8 mouse cellular contexts compared by ENCODE assay signal in genomic region chr9:54585839-54586198, GRCm38 (mm10). TPM values are rescaled to one million over a fixed set of nuclear protein-coding genes. Genes with fewer than 3 reads are reported as not detected.
A peak's percentile ranks its signal among the peaks of the same experiment; 100 is the strongest.
DNase-seq lines count a peak whose midpoint lies in the region; ATAC-seq and TF ChIP-seq lines count a peak whose summit lies in the region.

No protein-coding gene starts in this region.

- no peak for TF ChIP-seq CTCF in bone marrow macrophage, adult 2 months (IDR thresholded peaks at IDR 0.05; ENCODE audit: low read depth, low read length)

- no peak for ATAC-seq in heart, embryonic 14.5 days (ENCODE audit: insufficient number of reproducible peaks, insufficient read depth, low FRiP score, low read depth)
- ATAC-seq in hindbrain, embryonic 15.5 days (ENCODE audit: low FRiP score, low read depth): peak; percentile 62
- peak; percentile 57 for ATAC-seq in midbrain, embryonic 13.5 days

- no peak overlapping the region for H3K27ac ChIP-seq in heart, embryonic 14.5 days (replicated peaks in 1 of 2; ENCODE audit: control insufficient read depth in 1 of 2, insufficient read depth in 1 of 2, low read depth in 2 of 2, low read length in 2 of 2)
- no peak overlapping the region for H3K27ac ChIP-seq in bone marrow macrophage, adult 2 months (ENCODE audit: insufficient read depth, low read depth, low read length)
- H3K27ac ChIP-seq in hindbrain, embryonic 15.5 days (replicated peaks): peak overlapping the region; percentile 65
- no peak overlapping the region for H3K27ac ChIP-seq in midbrain, embryonic 13.5 days

- intact Hi-C loops in heart, postnatal 25 days (cut with DNase I): loop anchor here (5.0 kb wide), 1 partner anchor 84 kb away; the partner anchor contains the start of gene Dmxl2

- 32% methylated on average over 5 of the region's 5 CpGs for WGBS in heart, embryonic 14.5 days
- 34% methylated on average over 5 of the region's 5 CpGs for WGBS in hindbrain, embryonic 15.5 days
- WGBS in midbrain, embryonic 13.5 days: 36% methylated on average over 5 of the region's 5 CpGs

- no peak for DNase-seq in heart, postnatal 25 days (ENCODE audit: low spot score)
- DNase-seq in gastrocnemius, adult 18-20 months (ENCODE audit: low spot score): no peak
- DNase-seq in cerebellum, adult 18-20 months: no peak
- no peak for DNase-seq in retina, embryonic 14.5 days (ENCODE audit: low spot score)

- no peak for TF ChIP-seq POLR2A in bone marrow macrophage, adult 2 months (IDR thresholded peaks at IDR 0.05; ENCODE audit: borderline replicate concordance, low read depth, low read length)

- peaks cover 0 to 15% of the 10 kb centered on the region in 2 experiments; a peak in 2 of 4 replicates for H3K4me1 ChIP-seq in heart, embryonic 14.5 days (ENCODE audit: control insufficient read depth in 2 of 2, insufficient read depth in 2 of 2, low read length in 2 of 2)
- H3K4me1 ChIP-seq in bone marrow macrophage, adult 2 months (ENCODE audit: control insufficient read depth, insufficient read depth, low read length): peaks cover 14% of the 10 kb centered on the region
- peaks cover 19% of the 10 kb centered on the region for H3K4me1 ChIP-seq in hindbrain, embryonic 15.5 days (replicated peaks)
- H3K4me1 ChIP-seq in midbrain, embryonic 13.5 days (replicated peaks): peaks cover 20% of the 10 kb centered on the region

- peak overlapping the region; percentile 52 for H3K9ac ChIP-seq in heart, embryonic 14.5 days (ENCODE audit: low read length)
- H3K9ac ChIP-seq in hindbrain, embryonic 15.5 days: peak overlapping the region; percentile 7; the same call in 1 of the 2 replicates
- no peak overlapping the region for H3K9ac ChIP-seq in midbrain, embryonic 13.5 days (replicated peaks)

- H3K4me2 ChIP-seq in heart, embryonic 14.5 days (ENCODE audit: low read length): peak overlapping the region; percentile 66
- peak overlapping the region; percentile 81 for H3K4me2 ChIP-seq in hindbrain, embryonic 15.5 days
- peak overlapping the region; percentile 96 for H3K4me2 ChIP-seq in midbrain, embryonic 13.5 days (replicated peaks)

- peak overlapping the region; percentile 33 to 85 for H3K4me3 ChIP-seq in heart, embryonic 14.5 days (ENCODE audit: control insufficient read depth in 1 of 2, insufficient read depth in 1 of 2, low read depth in 1 of 2, low read length in 2 of 2)
- H3K4me3 ChIP-seq in bone marrow macrophage, adult 2 months (ENCODE audit: insufficient read depth, low read length): peak overlapping the region; percentile 46
- H3K4me3 ChIP-seq in hindbrain, embryonic 15.5 days: peak overlapping the region; percentile 99
- peak overlapping the region; percentile 96 for H3K4me3 ChIP-seq in midbrain, embryonic 13.5 days (replicated peaks)

- no peaks in the 10 kb centered on the region for H3K27me3 ChIP-seq in heart, embryonic 14.5 days (ENCODE audit: control insufficient read depth, insufficient read depth, low read length)
- H3K27me3 ChIP-seq in hindbrain, embryonic 15.5 days: no peaks in the 10 kb centered on the region
- no peaks in the 10 kb centered on the region for H3K27me3 ChIP-seq in midbrain, embryonic 13.5 days

- H3K9me3 ChIP-seq in heart, embryonic 14.5 days (ENCODE audit: control insufficient read depth, low read length): no peaks in the 10 kb centered on the region
- H3K9me3 ChIP-seq in hindbrain, embryonic 15.5 days: no peaks in the 10 kb centered on the region
- no peaks in the 10 kb centered on the region for H3K9me3 ChIP-seq in midbrain, embryonic 13.5 days

- H3K36me3 ChIP-seq in heart, embryonic 14.5 days (ENCODE audit: control insufficient read depth, insufficient read depth, low read length): peaks cover 24% of the 10 kb centered on the region
- H3K36me3 ChIP-seq in hindbrain, embryonic 15.5 days: peaks cover 3% of the 10 kb centered on the region; the same call in 1 of the 2 replicates
- peaks cover 6% of the 10 kb centered on the region; the same call in 1 of the 2 replicates for H3K36me3 ChIP-seq in midbrain, embryonic 13.5 days

RNA-seq across cellular contexts. Expression of gene Idh3a, which starts 0.3 kb away (rescaled TPM):
- 502 and 560 TPM in 2 replicates for polyA plus RNA-seq in heart, embryonic 14.5 days (2014; fragmentation: Nextera tagmentation; extraction: Ambion mirVana)
- total RNA-seq in heart, postnatal 25 days (2021): 100 to 1,000 TPM; 627 to 667 TPM
- polyA plus RNA-seq in bone marrow macrophage, adult 2 months (2012; ENCODE audit: insufficient read depth, insufficient read length, missing spikeins): 15.1 and 19.2 TPM in 2 replicates
- polyA plus RNA-seq in hindbrain, embryonic 15.5 days (2015; fragmentation: Nextera tagmentation; extraction: Ambion mirVana): 159 and 160 TPM in 2 replicates
- 109 and 114 TPM in 2 replicates for polyA plus RNA-seq in midbrain, embryonic 13.5 days (2015; fragmentation: Nextera tagmentation; extraction: Ambion mirVana)
- total RNA-seq in gastrocnemius, adult 18-20 months (2021): 100 to 1,000 TPM; 491 to 527 TPM

RNA-seq across cellular contexts. Expression of gene Cib2, which starts 25.8 kb away (rescaled TPM):
- polyA plus RNA-seq in heart, embryonic 14.5 days (2014; fragmentation: Nextera tagmentation; extraction: Ambion mirVana): 5.0 and 6.7 TPM in 2 replicates
- 1 to 10 TPM; 1.4 to 1.8 TPM for total RNA-seq in heart, postnatal 25 days (2021)
- 14.4 and 14.6 TPM in 2 replicates for polyA plus RNA-seq in bone marrow macrophage, adult 2 months (2012; ENCODE audit: insufficient read depth, insufficient read length, missing spikeins)
- polyA plus RNA-seq in hindbrain, embryonic 15.5 days (2015; fragmentation: Nextera tagmentation; extraction: Ambion mirVana): 61.6 and 62.3 TPM in 2 replicates
- polyA plus RNA-seq in midbrain, embryonic 13.5 days (2015; fragmentation: Nextera tagmentation; extraction: Ambion mirVana): 27.8 and 28.5 TPM in 2 replicates
- 100 to 1,000 TPM; 111 to 121 TPM for total RNA-seq in gastrocnemius, adult 18-20 months (2021)

RNA-seq across cellular contexts. Expression of gene Sh2d7, which starts 47.0 kb away (rescaled TPM):
- polyA plus RNA-seq in heart, embryonic 14.5 days (2014; fragmentation: Nextera tagmentation; extraction: Ambion mirVana): not detected in 2 replicates
- total RNA-seq in heart, postnatal 25 days (2021): not detected
- polyA plus RNA-seq in bone marrow macrophage, adult 2 months (2012; ENCODE audit: insufficient read depth, insufficient read length, missing spikeins): not detected in 2 replicates
- 0.09 TPM in 1 of 2 replicates, not detected in the other for polyA plus RNA-seq in hindbrain, embryonic 15.5 days (2015; fragmentation: Nextera tagmentation; extraction: Ambion mirVana)
- polyA plus RNA-seq in midbrain, embryonic 13.5 days (2015; fragmentation: Nextera tagmentation; extraction: Ambion mirVana): not detected in 2 replicates
- not detected for total RNA-seq in gastrocnemius, adult 18-20 months (2021)

Comparison
In these comparisons a context has a peak if more than half of its experiments do, and no peak if none do; other contexts are left out.
1. H3K4me3 ChIP-seq: peak in every context shown above with its lines; median percentile 99 in hindbrain, embryonic 15.5 days; 96 in midbrain, embryonic 13.5 days; 59 in heart, embryonic 14.5 days; 46 in bone marrow macrophage, adult 2 months.